Mouse (Mus musculus): ENCODE data around the gene Cntd1. TPM values are rescaled to one million over a fixed set of nuclear protein-coding genes. Genes with fewer than 3 reads are reported as not detected.
"Not testable (repeated sequence)": the region's sequence is repeated elsewhere in the genome, so short reads cannot be mapped to it uniquely, and the experiment has no call there.

The Cntd1 gene
- polyA plus RNA-seq, 1 experiment = not detected

- peaks cover 2% of the 10 kb centered on the region; the same call in 1 of the 2 replicates for H3K4me1 ChIP-seq (ENCODE audit: control insufficient read depth, insufficient read depth, low read length)
- peak within 1 kb of the TSS; percentile 80 for H3K4me3 ChIP-seq (ENCODE audit: insufficient read depth, low read depth, low read length)
- H3K27ac ChIP-seq (ENCODE audit: insufficient read depth, low read depth, low read length) = peak within 1 kb of the TSS; percentile 77
- peak; percentile 36; the same call in 1 of the 2 replicates for TF ChIP-seq POLR2A (IDR thresholded peaks at IDR 0.05; ENCODE audit: insufficient read depth, low read depth, low read length)
- TF ChIP-seq CTCF (IDR thresholded peaks at IDR 0.05; ENCODE audit: insufficient read depth, low read depth, low read length) = 0 out of 2 replicates have a peak, but pooled peaks have one; percentile 5
- WGBS = under 1% methylated on average over 62 of the region's 62 CpGs
These were observed 37.1 kb downstream of the Cntd1 start, which contains the start of gene Psme3 for GRCm38 (mm10) chr11:101315665-101316500. Gene Psme3, plus strand, starts transcription at chr11:101316213.

GRCm38 (mm10) chr11:101316501-101316917 is 37.7 kb downstream of the Cntd1 start:
- TF ChIP-seq CTCF (IDR thresholded peaks at IDR 0.05; ENCODE audit: insufficient read depth, low read depth, low read length) (no peak), POLR2A (IDR thresholded peaks at IDR 0.05; ENCODE audit: insufficient read depth, low read depth, low read length) (no peak)
- WGBS = under 1% methylated on average over 17 of the region's 17 CpGs
- Histone ChIP-seq H3K4me3 (ENCODE audit: insufficient read depth, low read depth, low read length) (peak overlapping the region; percentile 80), H3K4me1 (ENCODE audit: control insufficient read depth, insufficient read depth, low read length) (peaks cover 2% of the 10 kb centered on the region; the same call in 1 of the 2 replicates), H3K27ac (ENCODE audit: insufficient read depth, low read depth, low read length) (no peak overlapping the region)

GRCm38 (mm10) chr11:101323609-101324008 is 44.8 kb downstream of the Cntd1 start:
- WGBS = 3% methylated on average over 4 of the region's 4 CpGs
- no peaks in the 10 kb centered on the region for H3K4me1 ChIP-seq (ENCODE audit: control insufficient read depth, insufficient read depth, low read length)
- TF ChIP-seq CTCF (IDR thresholded peaks at IDR 0.05; ENCODE audit: insufficient read depth, low read depth, low read length) (peak; percentile 84), POLR2A (IDR thresholded peaks at IDR 0.05; ENCODE audit: insufficient read depth, low read depth, low read length) (no peak)
- H3K27ac ChIP-seq (ENCODE audit: insufficient read depth, low read depth, low read length) = no peak overlapping the region
- H3K4me3 ChIP-seq (ENCODE audit: insufficient read depth, low read depth, low read length) = no peak overlapping the region

- H3K4me3 ChIP-seq (ENCODE audit: insufficient read depth, low read depth, low read length) = no peak within 1 kb of the TSS
- WGBS = 93% methylated on average over 5 of the region's 5 CpGs
These were observed 46.0 kb downstream of the Cntd1 start, which contains the start of gene Aoc2 for GRCm38 (mm10) chr11:101324763-101325162. Gene Aoc2, plus strand, starts transcription at chr11:101325063.

GRCm38 (mm10) chr11:101325201-101325600 is 46.4 kb downstream of the Cntd1 start:
- not testable (repeated sequence) for H3K4me3 ChIP-seq (ENCODE audit: insufficient read depth, low read depth, low read length); H3K27ac ChIP-seq (ENCODE audit: insufficient read depth, low read depth, low read length); H3K4me1 ChIP-seq (ENCODE audit: control insufficient read depth, insufficient read depth, low read length)
- 93% methylated on average over 11 of the region's 11 CpGs for WGBS

More at GRCm38 (mm10) chr11:101324763-101325162, 46.0 kb downstream of the Cntd1 start, which contains the start of gene Aoc2:
- Histone ChIP-seq H3K4me1 (ENCODE audit: control insufficient read depth, insufficient read depth, low read length) (peaks cover 3% of the 10 kb centered on the region; the same call in 1 of the 2 replicates), H3K27ac (ENCODE audit: insufficient read depth, low read depth, low read length) (no peak within 1 kb of the TSS)
- no peak for TF ChIP-seq POLR2A (IDR thresholded peaks at IDR 0.05; ENCODE audit: insufficient read depth, low read depth, low read length)
- TF ChIP-seq CTCF (IDR thresholded peaks at IDR 0.05; ENCODE audit: insufficient read depth, low read depth, low read length) = no peak

GRCm38 (mm10) chr11:101326147-101326546 is 47.3 kb downstream of the Cntd1 start:
- peaks cover 3% of the 10 kb centered on the region; the same call in 1 of the 2 replicates for H3K4me1 ChIP-seq (ENCODE audit: control insufficient read depth, insufficient read depth, low read length)
- no peak for TF ChIP-seq POLR2A (IDR thresholded peaks at IDR 0.05; ENCODE audit: insufficient read depth, low read depth, low read length)
- no peak for TF ChIP-seq CTCF (IDR thresholded peaks at IDR 0.05; ENCODE audit: insufficient read depth, low read depth, low read length)
- 87% methylated on average over 11 of the region's 11 CpGs for WGBS
- no peak overlapping the region for H3K27ac ChIP-seq (ENCODE audit: insufficient read depth, low read depth, low read length)
- no peak overlapping the region for H3K4me3 ChIP-seq (ENCODE audit: insufficient read depth, low read depth, low read length)

GRCm38 (mm10) chr11:101327311-101327710 is 48.5 kb downstream of the Cntd1 start:
- TF ChIP-seq POLR2A (IDR thresholded peaks at IDR 0.05; ENCODE audit: insufficient read depth, low read depth, low read length) (no peak), CTCF (IDR thresholded peaks at IDR 0.05; ENCODE audit: insufficient read depth, low read depth, low read length) (no peak)
- H3K27ac ChIP-seq (ENCODE audit: insufficient read depth, low read depth, low read length) = no peak overlapping the region
- peaks cover 3% of the 10 kb centered on the region; the same call in 1 of the 2 replicates for H3K4me1 ChIP-seq (ENCODE audit: control insufficient read depth, insufficient read depth, low read length)
- 53% methylated on average over 3 of the region's 3 CpGs for WGBS
- no peak overlapping the region for H3K4me3 ChIP-seq (ENCODE audit: insufficient read depth, low read depth, low read length)

GRCm38 (mm10) chr11:101328941-101329635 is 50.3 kb downstream of the Cntd1 start:
- TF ChIP-seq CTCF (IDR thresholded peaks at IDR 0.05; ENCODE audit: insufficient read depth, low read depth, low read length) (no peak), POLR2A (IDR thresholded peaks at IDR 0.05; ENCODE audit: insufficient read depth, low read depth, low read length) (no peak)
- H3K4me3 ChIP-seq (ENCODE audit: insufficient read depth, low read depth, low read length) = no peak overlapping the region
- H3K27ac ChIP-seq (ENCODE audit: insufficient read depth, low read depth, low read length) = no peak overlapping the region
- peaks cover 3% of the 10 kb centered on the region; the same call in 1 of the 2 replicates for H3K4me1 ChIP-seq (ENCODE audit: control insufficient read depth, insufficient read depth, low read length)
- 46% methylated on average over 6 of the region's 6 CpGs for WGBS

Data from olfactory bulb, adult 2 months (tissue).